Mouse (Mus musculus) spleen, postnatal 0 days (tissue): ENCODE data around the gene Kir3dl2. TPM values are rescaled to one million over a fixed set of nuclear protein-coding genes. Genes with fewer than 3 reads are reported as not detected.

ENCODE experiments used
- polyA plus RNA-seq: library from polyadenylated mRNA; unstranded; fragments of >200 nt; fragmentation: Nextera tagmentation; extraction: Ambion mirVana; gene quantifications from 2 replicates; pipeline ENCODE4 v1.2.1, GENCODE M21; 2015

Gene Kir3dl2
- polyA plus RNA-seq = not detected in 2 replicates

GRCm38 (mm10) chrX:136543956-136544355 lies at the start of gene Kir3dl2:
Gene Kir3dl2 (minus strand): TSS chrX:136544056.

GRCm38 (mm10) chrX:136590199-136590896 lies 46.5 kb upstream of the Kir3dl2 start, which contains the start of gene Tceal3:
Gene Tceal3 (plus strand): TSS chrX:136590842.

GRCm38 (mm10) chrX:136517699-136518098 lies 26.2 kb downstream of the Kir3dl2 start, which contains the start of gene Kir3dl1:
Gene Kir3dl1 (plus strand): TSS chrX:136517999.

Other genes starting within 250 kb of the Kir3dl2 start
- not detected in 2 replicates for gene Kir3dl1, start 26.1 kb downstream of the Kir3dl2 start, polyA plus RNA-seq
- 1.8 and 3.0 TPM in 2 replicates for gene Tceal3, start 46.8 kb upstream of the Kir3dl2 start, polyA plus RNA-seq
- 2.3 and 3.8 TPM in 2 replicates for gene Tceal1, start 163.9 kb upstream of the Kir3dl2 start, polyA plus RNA-seq
- gene Morf4l2, start 199.6 kb upstream of the Kir3dl2 start, polyA plus RNA-seq = 193 and 199 TPM in 2 replicates
- not detected in 2 replicates for gene Glra4, start 236.1 kb upstream of the Kir3dl2 start, polyA plus RNA-seq